Mouse (Mus musculus): ENCODE measurements around the gene Ankrd60. TPM values are rescaled to one million over a fixed set of nuclear protein-coding genes. Genes with fewer than 3 reads are reported as not detected.

The Ankrd60 gene
- not detected in 2 replicates for polyA plus RNA-seq (2015; fragmentation: Nextera tagmentation; extraction: Ambion mirVana)

DNA sequence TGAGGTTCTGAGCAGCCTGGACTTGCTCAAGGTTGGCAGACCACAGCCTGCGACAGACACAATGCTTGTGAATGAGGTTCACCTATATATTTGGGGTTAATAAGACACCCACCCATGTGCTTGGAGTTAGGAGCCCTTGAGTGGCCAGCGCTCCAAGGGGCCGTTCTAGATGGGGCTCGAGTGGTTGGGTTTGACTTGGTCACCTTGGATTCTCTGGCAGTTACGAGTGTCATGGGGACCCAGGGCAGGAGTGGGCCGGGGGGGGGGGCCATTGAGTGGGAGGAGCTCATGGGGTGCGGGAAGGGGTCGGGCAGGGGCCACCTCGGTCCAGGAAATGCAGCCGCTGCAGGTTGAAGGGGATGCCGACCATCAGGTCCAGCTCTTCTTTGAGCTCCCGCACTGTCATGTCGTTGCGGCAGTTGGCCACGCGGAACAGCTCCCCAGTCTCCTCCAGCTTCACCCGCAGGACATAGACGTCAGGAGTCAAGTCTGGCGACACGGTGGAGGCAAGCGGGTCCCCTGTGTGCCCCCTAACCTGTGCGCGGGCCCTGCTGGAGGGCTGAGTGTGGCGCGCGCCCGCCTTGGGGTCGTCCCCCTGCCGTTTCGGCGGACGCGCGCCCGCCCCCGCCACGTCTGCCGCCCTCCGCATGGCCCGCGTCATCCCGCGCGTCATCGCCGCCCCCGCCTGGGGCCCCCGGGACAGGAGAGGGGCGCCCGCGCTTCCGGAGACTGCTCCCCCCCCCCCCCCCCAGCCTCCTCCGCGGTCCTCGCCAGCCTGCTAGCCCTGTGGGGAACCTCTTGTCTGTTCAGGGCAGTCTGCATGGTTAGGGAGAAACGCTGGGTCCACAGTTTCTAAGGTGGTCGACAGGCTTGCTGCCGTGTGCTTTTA is at the start of gene Ankrd60:
Ankrd60 (minus strand) TSS at position 697 of the 889 bp plus-strand sequence.
- H3K4me1 ChIP-seq, result peaks cover 10% of the 10 kb centered on the region; the same call in 1 of the 2 replicates
- WGBS, result 9% methylated on average over 50 of the region's 58 CpGs
- no peaks in the 10 kb centered on the region for H3K9me3 ChIP-seq (replicated peaks)
- H3K4me2 ChIP-seq, result peak within 1 kb of the TSS; percentile 81
- H3K36me3 ChIP-seq (ENCODE audit: poor library complexity, severe bottlenecking), result no peaks in the 10 kb centered on the region
- peaks cover 30% of the 10 kb centered on the region for H3K27me3 ChIP-seq
- H3K27ac ChIP-seq, result no peak within 1 kb of the TSS
- peak; percentile 71 for ATAC-seq
- H3K4me3 ChIP-seq, result peak within 1 kb of the TSS; percentile 43
- peak within 1 kb of the TSS; percentile 53; the same call in 1 of the 2 replicates for H3K9ac ChIP-seq

GRCm38 (mm10) chr2:173625786-173626185 is 47.6 kb upstream of the Ankrd60 start:
- Histone ChIP-seq H3K9me3 (replicated peaks) (no peaks in the 10 kb centered on the region), H3K4me1 (no peaks in the 10 kb centered on the region), H3K4me2 (no peak overlapping the region), H3K27me3 (no peaks in the 10 kb centered on the region), H3K9ac (no peak overlapping the region), H3K36me3 (ENCODE audit: poor library complexity, severe bottlenecking) (no peaks in the 10 kb centered on the region), H3K4me3 (no peak overlapping the region), H3K27ac (no peak overlapping the region)
- WGBS, result 86% methylated on average over 3 of the region's 3 CpGs
- no peak for ATAC-seq

GRCm38 (mm10) chr2:173624667-173625066 is 46.5 kb upstream of the Ankrd60 start:
- Histone ChIP-seq H3K4me1 (no peaks in the 10 kb centered on the region), H3K4me3 (no peak overlapping the region), H3K36me3 (ENCODE audit: poor library complexity, severe bottlenecking) (no peaks in the 10 kb centered on the region), H3K9me3 (replicated peaks) (no peaks in the 10 kb centered on the region), H3K27me3 (no peaks in the 10 kb centered on the region), H3K27ac (no peak overlapping the region), H3K4me2 (no peak overlapping the region), H3K9ac (no peak overlapping the region)
- 79% methylated on average over 7 of the region's 7 CpGs for WGBS
- no peak for ATAC-seq

GRCm38 (mm10) chr2:173622173-173622601 is 44.0 kb upstream of the Ankrd60 start:
- 81% methylated on average over 7 of the region's 7 CpGs for WGBS
- Histone ChIP-seq H3K4me1 (no peaks in the 10 kb centered on the region), H3K27ac (no peak overlapping the region)

DNA sequence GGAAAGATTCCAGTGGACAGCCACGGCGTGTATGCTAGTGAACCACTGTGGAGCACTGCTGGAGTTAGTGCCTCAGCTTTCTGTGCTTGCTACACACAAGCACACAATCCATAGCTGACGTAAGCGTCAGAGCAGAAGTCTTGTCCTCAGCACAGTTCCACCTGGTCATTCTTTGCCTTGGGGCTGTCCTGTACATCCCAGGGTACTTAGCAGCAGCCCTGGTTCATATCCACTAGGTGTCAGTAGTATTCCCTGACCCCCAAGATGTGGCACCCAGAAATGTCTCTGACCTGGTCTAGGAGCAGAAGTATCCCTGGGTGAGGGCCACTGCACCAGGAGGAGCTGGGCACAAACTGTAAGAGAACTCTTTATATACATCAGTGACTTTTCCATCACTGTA is 42.5 kb upstream of the Ankrd60 start:
- H3K27me3 ChIP-seq, result no peaks in the 10 kb centered on the region
- no peak overlapping the region for H3K4me2 ChIP-seq
- 97% methylated on average over 4 of the region's 4 CpGs for WGBS
- H3K4me3 ChIP-seq, result no peak overlapping the region
- ATAC-seq, result no peak
- no peaks in the 10 kb centered on the region for H3K9me3 ChIP-seq (replicated peaks)
- no peak overlapping the region for H3K27ac ChIP-seq
- H3K9ac ChIP-seq, result no peak overlapping the region
- H3K4me1 ChIP-seq, result no peaks in the 10 kb centered on the region; the same call in none of the 2 replicates
- no peaks in the 10 kb centered on the region for H3K36me3 ChIP-seq (ENCODE audit: poor library complexity, severe bottlenecking)

More at GRCm38 (mm10) chr2:173622173-173622601, 44.0 kb upstream of the Ankrd60 start:
- Histone ChIP-seq H3K9ac (no peak overlapping the region), H3K9me3 (replicated peaks) (no peaks in the 10 kb centered on the region), H3K36me3 (ENCODE audit: poor library complexity, severe bottlenecking) (no peaks in the 10 kb centered on the region), H3K4me2 (no peak overlapping the region), H3K4me3 (no peak overlapping the region), H3K27me3 (no peaks in the 10 kb centered on the region)
- ATAC-seq, result no peak

DNA sequence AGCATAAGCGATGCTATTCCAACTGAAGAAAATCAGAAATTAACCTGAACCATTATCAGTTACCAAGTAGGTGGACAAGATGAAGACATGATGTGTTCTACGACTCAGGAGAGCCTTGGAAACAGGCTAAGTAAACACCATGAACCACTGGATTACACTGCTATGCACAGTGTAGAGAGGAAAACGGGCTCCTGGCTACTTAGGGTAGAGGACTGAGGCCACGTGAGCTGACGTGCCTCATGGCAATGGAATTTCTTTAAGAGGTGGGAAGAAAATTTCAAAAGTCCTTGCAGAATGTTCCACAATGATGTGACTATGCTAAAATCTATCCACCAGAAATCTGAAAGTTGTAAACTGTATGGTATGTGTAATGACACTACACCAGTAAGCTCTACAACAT is 41.0 kb upstream of the Ankrd60 start:
- no peak for ATAC-seq
- no peaks in the 10 kb centered on the region; the same call in none of the 2 replicates for H3K4me1 ChIP-seq
- WGBS, result 93% methylated on average over 5 of the region's 5 CpGs
- no peak overlapping the region for H3K4me2 ChIP-seq
- H3K9me3 ChIP-seq (replicated peaks), result no peaks in the 10 kb centered on the region
- H3K4me3 ChIP-seq, result no peak overlapping the region
- no peak overlapping the region for H3K9ac ChIP-seq
- no peaks in the 10 kb centered on the region for H3K27me3 ChIP-seq
- no peak overlapping the region for H3K27ac ChIP-seq
- peaks cover 2% of the 10 kb centered on the region; the same call in 1 of the 2 replicates for H3K36me3 ChIP-seq (ENCODE audit: poor library complexity, severe bottlenecking)

GRCm38 (mm10) chr2:173616156-173616555 is 38.0 kb upstream of the Ankrd60 start:
- Histone ChIP-seq H3K27ac (no peak overlapping the region), H3K27me3 (no peaks in the 10 kb centered on the region), H3K4me2 (no peak overlapping the region), H3K4me3 (no peak overlapping the region), H3K36me3 (ENCODE audit: poor library complexity, severe bottlenecking) (peaks cover 2% of the 10 kb centered on the region; the same call in 1 of the 2 replicates), H3K4me1 (no peaks in the 10 kb centered on the region; the same call in none of the 2 replicates), H3K9ac (no peak overlapping the region), H3K9me3 (replicated peaks) (no peaks in the 10 kb centered on the region)
- WGBS, result 65% methylated on average over 7 of the region's 7 CpGs
- peak; percentile 62; the same call in 1 of the 2 replicates for ATAC-seq

DNA sequence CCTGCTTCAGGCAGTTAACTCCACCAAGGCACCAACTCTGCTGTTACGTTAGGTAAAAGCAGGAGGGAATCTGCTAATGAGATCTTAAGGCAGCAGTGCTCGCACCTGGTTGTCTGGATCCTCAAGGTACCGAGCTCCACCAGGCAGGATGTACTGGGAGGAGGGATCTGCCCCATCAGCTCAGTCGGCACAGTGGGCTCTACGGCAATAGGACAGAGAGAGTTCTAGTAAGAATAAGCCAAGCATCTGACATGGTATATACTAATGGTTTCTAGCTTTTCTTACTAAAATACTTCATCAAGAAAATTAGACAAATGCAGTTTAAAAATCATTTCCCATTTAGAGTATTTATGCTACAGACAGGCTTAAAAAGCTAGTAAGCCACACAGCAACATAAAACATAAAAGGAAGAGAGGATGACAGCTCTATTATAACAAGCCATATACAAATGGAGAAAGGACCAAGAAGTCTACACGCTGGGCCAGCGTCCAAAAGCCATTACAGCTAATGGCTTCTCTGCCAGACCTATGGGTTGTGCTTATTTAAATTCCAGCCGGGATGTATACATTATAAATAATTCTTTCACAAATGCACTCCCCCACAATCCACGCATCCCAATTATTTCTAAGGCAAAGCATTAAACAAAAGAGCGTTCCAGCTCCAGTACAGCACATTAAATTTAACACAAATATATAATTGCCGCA is 37.4 kb upstream of the Ankrd60 start:
- peaks cover 2% of the 10 kb centered on the region; the same call in 1 of the 2 replicates for H3K36me3 ChIP-seq (ENCODE audit: poor library complexity, severe bottlenecking)
- no peaks in the 10 kb centered on the region for H3K27me3 ChIP-seq
- no peak; the same call in 1 of the 2 replicates for ATAC-seq
- no peak overlapping the region for H3K4me2 ChIP-seq
- H3K9ac ChIP-seq, result no peak overlapping the region
- H3K27ac ChIP-seq, result no peak overlapping the region
- no peaks in the 10 kb centered on the region; the same call in none of the 2 replicates for H3K4me1 ChIP-seq
- H3K9me3 ChIP-seq (replicated peaks), result no peaks in the 10 kb centered on the region
- no peak overlapping the region for H3K4me3 ChIP-seq
- 71% methylated on average over 11 of the region's 11 CpGs for WGBS

GRCm38 (mm10) chr2:173608020-173608958 is 30.1 kb upstream of the Ankrd60 start:
- H3K9me3 ChIP-seq (replicated peaks), result no peaks in the 10 kb centered on the region
- H3K9ac ChIP-seq, result no peak overlapping the region
- no peak overlapping the region for H3K27ac ChIP-seq
- peak; percentile 86 for ATAC-seq
- H3K4me3 ChIP-seq, result no peak overlapping the region
- no peaks in the 10 kb centered on the region for H3K27me3 ChIP-seq
- peaks cover 29% of the 10 kb centered on the region for H3K4me1 ChIP-seq
- no peaks in the 10 kb centered on the region for H3K36me3 ChIP-seq (ENCODE audit: poor library complexity, severe bottlenecking)
- WGBS, result 73% methylated on average over 10 of the region's 10 CpGs
- H3K4me2 ChIP-seq, result no peak overlapping the region

- Histone ChIP-seq H3K4me1 (peaks cover 29% of the 10 kb centered on the region), H3K27me3 (no peaks in the 10 kb centered on the region), H3K9me3 (replicated peaks) (peaks cover 3% of the 10 kb centered on the region; the same call in 1 of the 2 replicates), H3K36me3 (ENCODE audit: poor library complexity, severe bottlenecking) (0 out of 2 replicates have a peak, but pooled peaks cover 4% of the 10 kb centered on the region), H3K4me3 (no peak overlapping the region), H3K9ac (no peak overlapping the region), H3K27ac (peak overlapping the region; percentile 41), H3K4me2 (no peak overlapping the region)
- peak; percentile 34; the same call in 1 of the 2 replicates for ATAC-seq
- 75% methylated on average over 9 of the region's 9 CpGs for WGBS
Observed at GRCm38 (mm10) chr2:173606415-173606804, 28.2 kb upstream of the Ankrd60 start.

Data from forebrain, embryonic 13.5 days (tissue).